Mouse (Mus musculus) erythroblast, embryonic 14.5 days (primary cell): ENCODE measurements at regions not wholly inside any gene's neighbourhood (a gene's known extent, or its start where the extent isn't known, plus 50 kb on each side); places are given as distances from the start of the nearest gene placed in this dataset.

Experiments
- GATA1 ChIP-seq: IDR thresholded peaks from 2 replicates; pipeline ENCODE4 v1.6.1; 2012; ENCODE audit warnings: low read length, inconsistent platforms, mixed read lengths
- TAL1 ChIP-seq: IDR thresholded peaks from 3 replicates; pipeline ENCODE4 v1.6.1; 2012; ENCODE audit warnings: low read length, inconsistent platforms, mixed read lengths

DNA sequence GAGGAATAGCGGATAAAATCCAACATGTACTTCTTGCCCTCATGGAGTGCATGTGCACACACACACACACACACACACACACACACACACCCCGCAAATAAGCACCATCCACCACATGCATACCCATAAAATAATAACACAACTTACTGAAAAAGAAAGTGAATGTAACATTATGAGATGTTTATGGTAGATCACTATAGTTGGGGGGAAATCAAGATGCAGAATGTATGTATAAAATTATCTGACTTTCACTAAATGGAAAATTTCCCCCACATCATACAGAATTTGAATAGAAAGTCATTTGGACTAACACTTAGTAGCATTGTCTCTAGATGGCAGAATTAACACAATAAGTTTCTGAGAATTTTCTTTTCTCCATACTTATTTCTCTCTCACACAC, 57.2 kb upstream of the Nabp1 start:
- TF ChIP-seq GATA1 (no peak), TAL1 (no peak)
